Mouse (Mus musculus) thymus, postnatal 14 days (tissue): ENCODE measurements around the gene Cav1.

Source experiments
- DNase-seq: peaks from one replicate; pipeline ENCODE4 v3.0.0; 2021

The Cav1 gene

DNA sequence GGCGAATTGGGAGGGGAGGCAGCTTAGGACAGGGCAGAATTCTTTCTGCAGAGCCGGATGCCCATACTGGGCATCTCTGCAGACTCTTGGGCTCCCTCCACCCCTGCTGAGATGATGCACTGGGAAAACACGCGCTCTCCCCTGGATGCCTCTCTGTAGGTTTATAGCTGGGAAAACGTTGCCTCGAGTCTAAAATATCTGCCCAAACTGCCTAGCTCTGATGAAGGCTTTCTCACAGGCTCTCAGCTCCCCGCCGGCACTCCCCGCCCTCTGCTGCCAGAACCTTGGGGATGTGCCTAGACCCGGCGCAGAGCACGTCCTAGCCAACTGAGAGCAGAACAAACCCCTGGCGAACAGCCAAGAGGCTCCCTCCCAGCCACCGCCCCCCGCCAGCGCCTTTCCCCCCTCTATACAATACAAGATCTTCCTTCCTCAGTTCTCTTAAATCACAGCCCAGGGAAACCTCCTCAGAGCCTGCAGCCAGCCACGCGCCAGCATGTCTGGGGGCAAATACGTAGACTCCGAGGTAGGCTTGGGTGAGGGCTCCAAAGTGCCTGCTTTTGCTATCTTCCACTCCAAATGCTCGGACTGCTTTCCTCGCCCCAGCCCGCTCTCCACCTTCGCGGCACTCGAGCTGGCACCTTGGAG lies at the start of gene Cav1:
Cav1 (plus strand) TSS at position 382 of the 648 bp plus-strand sequence.
- no peak for DNase-seq

DNA sequence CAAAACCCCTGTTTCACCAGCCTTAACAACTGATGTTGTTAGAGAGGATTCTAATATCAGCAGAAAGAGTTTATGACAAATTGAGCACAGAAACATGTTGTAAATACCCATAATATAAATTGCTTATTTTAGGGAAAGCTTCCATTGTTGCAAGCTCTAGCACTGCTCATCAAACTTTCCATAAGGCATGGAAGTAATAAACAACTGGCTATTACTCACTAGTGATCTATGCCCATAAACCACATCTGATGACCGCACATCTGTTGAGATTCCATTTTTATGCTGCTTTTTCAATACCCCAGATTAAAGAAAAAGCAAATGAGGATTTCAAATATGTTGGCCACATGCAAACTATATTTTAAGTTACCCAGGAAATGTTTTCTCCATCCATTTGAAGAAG lies 48.0 kb upstream of the Cav1 start:
- DNase-seq, result no peak

DNA sequence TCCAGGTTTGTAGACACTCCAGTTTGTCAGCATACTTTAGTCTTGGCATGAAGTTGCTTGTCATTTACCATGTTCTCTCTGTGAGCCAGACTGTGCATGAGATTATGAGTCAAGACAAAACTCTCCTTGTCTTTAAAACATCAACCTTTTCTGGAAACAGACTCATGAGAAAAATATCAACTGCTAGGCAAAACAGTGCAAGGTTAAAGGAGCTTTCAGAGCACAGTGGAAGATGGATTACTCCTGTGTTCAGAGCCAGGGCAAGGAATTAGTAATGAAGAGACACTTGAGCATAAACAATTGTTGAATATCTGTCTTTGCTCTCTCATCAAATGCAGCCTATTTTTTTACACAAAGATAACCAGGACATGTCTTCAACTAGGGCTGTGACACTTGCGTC lies 47.2 kb upstream of the Cav1 start:
- no peak for DNase-seq

DNA sequence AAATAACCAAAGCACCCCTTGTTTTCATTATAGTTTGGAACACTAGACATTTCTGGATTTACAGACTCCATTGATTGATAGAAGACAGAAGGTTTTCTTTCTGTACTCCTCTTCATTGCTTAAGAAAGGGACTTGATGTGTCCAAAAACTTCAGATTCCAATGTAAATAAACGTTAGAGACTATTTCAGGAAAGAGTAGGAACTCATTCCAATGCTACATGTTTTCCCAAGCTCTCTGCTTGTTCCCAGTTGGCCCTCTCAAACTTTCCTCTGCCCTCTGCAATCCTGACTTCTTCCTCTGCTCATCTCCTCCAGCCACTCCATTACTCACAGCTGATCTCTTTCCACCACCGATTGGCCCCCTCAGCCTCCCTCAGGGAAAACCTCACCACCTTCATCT lies 43.3 kb upstream of the Cav1 start:
- no peak for DNase-seq

DNA sequence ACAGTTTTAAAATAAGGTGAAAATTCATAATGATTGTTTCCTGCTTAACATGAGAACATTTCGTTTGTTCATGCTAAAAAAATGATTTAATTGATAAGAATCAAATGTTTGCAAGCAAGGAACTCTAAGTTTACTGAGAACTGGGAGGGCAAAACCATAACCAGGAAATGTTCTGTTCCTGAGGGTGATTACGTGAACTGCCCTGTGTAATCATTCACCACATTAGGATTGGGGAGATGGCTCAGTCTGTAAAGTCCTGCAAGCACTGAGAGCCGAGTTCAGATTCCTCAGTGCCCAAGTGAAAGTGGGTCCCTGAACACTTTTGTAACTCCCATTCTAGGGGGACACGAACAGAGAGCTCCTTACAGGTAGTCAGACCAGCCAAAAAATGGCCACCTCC lies 41.1 kb upstream of the Cav1 start:
- DNase-seq, result no peak

DNA sequence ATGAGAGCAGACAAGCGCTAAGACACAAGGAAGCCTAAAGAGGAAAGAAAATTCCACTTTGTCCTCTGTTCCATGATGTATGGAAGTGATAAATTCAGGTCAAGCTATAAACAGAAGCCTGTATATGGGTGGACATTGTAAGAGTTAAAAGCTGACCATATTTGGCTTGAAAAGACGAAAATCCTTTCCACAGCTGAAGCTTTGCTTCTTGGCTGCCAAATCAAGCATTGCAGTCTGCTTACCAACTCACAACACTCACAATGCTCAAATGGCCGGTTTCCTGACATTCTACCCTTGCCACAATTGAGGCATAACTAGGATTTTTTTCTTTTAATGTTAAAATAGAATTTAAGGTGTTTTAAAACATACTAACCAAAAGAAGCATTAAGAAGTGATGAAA lies 39.7 kb upstream of the Cav1 start:
- no peak for DNase-seq

DNA sequence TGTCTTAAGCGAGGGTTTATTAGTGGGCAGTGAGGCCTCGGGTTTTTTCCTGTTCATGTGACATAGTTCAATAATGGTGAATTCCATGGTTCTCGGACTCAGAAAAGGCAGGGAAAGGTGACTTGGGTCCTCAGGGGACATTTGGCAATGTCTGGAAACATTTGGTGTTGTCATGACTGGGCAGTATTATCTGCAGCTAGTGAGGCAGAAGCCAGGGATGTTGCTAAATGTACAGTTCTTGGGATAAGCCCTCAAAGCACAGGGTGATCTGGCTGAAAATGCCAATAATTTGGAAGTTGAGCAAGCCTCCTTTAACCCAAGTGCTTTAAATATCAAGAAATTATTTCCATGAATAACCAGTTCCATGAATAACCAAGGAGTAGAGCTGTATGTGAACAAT lies 27.8 kb upstream of the Cav1 start:
- no peak for DNase-seq

DNA sequence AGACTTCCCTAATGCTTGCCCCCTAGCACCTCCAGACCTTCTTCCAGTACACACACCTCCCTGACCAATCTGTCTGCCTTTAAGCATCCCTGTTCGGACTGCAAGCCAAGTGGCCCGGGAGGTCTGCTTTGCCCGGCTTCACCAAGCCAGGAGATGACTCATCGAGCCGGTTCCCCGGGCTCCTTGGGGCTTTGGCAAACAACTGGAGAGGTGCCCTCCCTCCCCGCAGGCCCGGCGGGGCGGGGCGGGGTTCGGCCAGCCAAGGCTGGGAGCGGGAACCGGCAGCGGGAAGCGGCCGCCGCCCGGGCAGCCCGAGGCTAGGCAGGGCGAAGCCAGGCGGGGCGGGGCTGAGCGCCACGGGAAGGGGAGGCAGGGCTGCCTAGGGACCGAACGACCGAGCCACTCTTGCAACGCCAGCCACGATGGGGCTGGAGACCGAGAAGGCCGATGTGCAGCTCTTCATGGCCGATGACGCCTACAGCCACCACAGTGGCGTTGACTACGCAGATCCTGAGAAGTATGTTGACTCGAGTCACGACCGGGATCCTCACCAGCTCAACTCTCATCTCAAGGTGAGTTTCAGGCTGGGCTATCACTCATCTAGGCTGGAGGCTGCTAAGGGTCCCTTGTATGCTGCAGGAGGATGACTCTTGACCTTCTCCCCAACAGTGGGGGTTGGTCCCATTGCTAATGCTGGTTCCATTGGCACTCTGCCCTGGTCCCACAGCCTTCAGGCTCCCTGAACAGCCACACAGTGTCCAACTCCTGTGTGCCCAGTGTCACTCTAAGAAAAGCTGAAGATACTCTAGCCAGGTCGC lies 25.0 kb upstream of the Cav1 start, which contains the start of gene Cav2:
Cav2 (plus strand) TSS at position 247 of the 818 bp plus-strand sequence.
- DNase-seq, result peak; percentile 31

DNA sequence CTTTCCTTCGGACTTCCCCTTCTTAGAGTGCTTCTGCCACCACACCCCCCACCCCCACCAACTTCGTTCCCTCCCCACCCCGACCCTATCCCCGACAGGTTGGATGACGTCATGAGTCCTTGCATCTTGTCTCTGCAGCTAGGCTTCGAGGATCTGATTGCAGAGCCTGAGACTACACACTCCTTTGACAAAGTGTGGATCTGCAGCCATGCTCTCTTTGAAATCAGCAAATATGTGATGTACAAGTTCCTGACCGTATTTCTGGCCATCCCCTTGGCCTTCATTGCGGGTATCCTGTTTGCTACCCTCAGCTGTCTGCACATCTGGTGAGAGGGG lies 24.4 kb upstream of the Cav1 start:
- DNase-seq, result no peak

DNA sequence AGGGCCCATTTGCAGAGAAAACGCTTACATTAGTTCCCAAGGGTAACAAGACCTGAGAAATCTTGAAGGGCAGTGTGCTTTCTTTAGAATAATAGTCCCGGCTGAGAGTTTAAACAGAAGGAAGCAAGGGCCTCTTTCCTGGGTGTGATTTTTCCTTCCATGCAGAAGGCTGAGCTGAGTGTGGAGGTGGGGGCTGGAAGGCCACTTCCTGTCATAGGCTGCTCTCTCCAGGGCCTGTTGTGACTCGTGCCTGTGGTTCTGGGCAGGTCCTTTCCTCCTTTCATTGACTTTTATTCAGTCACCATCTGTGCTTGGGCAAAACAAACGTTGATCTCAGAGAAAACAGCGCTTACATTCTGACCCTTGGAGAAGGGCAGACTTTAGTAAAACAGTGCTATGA lies 24.0 kb upstream of the Cav1 start:
- peak; percentile 5 for DNase-seq

DNA sequence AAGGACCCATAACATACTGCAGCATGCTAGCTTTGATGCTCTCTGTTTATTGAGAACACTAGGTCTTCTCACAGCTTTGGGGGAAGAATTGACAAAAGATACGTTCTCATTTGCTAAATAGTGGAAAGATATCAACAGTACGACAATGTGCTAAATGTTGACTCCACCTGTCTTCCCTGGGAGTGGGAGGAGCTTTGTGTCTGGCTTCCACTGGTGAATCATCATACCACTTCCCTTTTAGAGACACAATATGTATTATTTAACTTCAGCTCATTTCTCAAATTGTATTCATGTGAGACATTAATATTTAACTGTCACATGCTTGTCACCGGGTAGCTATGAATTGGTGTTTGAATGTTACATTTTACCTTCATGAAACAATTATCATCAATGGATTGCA lies 22.3 kb upstream of the Cav1 start:
- DNase-seq, result no peak

DNA sequence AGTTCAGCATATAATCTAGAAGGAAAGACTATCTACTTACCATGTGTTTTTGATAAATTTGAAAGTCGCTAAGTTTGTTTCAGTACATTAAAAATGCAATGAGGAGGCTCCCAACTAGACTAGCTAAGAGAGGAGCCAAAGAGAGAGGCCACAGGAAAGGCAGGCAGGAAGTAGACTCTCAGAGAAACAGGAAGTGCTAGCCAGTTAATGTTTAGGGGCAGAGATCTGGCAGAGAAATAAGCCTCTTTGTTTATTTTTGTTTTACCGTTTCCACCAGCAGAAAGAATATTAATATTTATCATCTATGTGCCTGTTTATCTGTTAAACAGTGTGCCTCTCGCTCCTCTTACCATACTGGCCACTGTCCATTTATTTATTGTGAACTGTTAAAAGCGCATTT lies 19.8 kb upstream of the Cav1 start:
- no peak for DNase-seq

DNA sequence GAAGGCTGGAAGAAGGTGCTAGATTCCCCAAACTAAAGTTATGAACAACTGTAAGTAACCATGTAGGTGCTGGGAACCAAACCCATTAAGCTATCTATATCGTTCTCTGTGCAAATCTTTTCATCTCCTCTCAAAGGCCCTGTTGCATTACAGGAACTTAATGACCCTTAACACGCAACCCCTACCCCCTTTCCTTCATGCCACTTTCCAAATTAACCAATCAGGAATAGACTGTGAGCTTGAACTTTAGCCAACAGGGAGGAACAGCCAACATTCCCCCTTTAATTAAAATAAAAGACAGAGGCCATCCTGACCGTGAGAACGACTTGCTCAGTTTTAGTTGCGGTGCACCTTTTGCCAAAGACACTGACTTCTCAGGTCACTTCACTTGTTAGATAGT lies 11.0 kb upstream of the Cav1 start:
- no peak for DNase-seq

DNA sequence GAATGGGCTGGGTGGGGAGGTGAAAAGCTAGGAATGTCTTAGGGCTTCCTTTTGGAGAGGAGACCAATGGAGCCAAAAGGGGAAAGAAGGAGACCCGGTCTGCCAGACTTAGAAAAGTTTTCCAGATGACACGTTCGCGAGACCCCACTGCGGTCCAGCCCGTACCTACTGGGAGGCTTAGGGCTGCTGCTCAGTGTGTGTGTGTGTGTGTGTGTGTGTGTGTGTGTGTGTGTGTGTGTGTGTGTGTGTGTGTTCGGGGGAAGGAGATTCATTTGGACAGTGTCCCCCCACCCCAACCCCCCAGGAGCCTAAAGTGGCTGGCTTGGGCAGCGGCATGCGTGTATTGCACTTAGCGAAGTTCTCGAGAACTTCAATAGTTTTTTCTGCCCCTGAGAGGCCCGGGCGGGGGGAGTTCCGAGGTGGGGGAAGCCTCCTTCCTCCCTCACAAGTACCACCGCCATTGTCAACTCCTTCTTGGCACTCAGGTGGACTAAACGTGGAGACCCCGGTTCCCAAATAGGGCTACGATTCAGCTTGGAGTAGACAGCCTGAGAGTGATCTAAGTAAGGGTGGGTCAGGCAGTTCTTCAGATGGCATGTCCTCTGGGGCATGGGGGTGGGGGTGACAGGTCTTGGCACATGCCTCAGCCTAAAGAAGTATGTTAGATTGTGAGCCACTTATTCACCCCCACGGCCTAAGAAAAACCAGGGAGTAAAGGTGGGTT lies 629 bp downstream of the Cav1 start:
- DNase-seq, result peak; percentile 3

DNA sequence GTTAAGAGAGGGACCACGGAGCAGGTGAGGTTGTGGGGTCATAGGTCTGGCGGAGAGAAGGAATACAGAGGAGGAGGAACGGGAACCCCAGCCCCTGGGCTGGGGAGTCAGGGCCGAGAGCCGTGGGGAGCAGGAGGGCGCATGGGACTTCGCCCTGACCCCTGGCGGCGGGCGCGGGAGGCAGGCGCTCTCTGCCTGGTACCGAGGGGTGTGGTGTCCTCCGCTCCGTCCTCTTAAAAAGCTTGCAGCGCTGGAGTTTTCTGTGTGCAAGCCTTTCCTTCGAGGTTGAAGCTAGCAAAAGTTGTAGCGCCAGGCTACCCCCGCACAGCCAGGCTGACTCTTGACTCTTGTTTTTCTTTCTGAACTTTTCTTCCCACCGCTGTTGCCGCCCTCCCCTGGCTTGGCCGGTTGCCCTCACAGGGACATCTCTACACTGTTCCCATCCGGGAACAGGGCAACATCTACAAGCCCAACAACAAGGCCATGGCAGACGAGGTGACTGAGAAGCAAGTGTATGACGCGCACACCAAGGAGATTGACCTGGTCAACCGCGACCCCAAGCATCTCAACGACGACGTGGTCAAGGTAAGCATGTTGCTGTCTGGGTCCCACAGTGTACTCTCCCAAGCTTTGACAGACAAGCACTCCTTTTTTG lies 1.5 kb downstream of the Cav1 start:
- peak; percentile 48 for DNase-seq

DNA sequence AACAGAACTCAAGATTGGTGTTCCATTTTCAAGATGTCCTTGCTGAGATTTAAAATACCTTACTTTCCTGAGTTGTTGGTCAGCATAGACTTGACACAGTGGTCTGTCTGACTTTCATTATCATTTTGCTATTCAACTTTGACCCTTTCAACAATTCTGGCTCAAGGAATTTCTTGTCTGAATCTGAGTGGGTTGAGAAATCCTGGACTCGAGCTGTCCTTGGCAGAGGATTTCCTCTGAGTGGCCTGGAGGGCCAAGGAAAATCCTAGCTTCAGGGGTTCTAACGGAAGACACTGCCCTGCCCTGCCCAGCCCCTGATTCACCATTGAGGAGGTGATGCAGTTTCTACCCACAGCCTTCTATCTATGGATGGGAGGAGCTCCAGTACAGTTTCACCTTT lies 2.5 kb downstream of the Cav1 start:
- DNase-seq, result no peak

DNA sequence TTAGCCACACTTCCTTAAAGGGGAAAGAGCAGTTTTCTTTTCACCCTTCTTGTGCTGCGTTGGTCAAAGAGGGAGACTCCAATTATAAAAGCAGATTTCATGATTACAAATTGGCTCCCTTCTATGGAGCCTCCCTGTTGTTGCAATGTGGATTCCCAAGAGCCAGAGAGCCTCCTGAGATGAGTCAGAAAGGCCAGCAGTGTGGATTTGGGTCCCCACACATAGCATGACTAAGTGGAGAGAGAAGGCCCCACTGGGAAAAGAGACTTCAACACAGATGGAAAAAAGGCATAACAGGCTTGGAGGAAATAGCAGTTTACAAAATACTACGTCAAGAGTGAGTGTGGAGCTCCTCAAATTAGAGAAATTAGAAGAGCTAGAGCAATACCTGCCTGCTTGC lies 3.1 kb downstream of the Cav1 start:
- no peak for DNase-seq

DNA sequence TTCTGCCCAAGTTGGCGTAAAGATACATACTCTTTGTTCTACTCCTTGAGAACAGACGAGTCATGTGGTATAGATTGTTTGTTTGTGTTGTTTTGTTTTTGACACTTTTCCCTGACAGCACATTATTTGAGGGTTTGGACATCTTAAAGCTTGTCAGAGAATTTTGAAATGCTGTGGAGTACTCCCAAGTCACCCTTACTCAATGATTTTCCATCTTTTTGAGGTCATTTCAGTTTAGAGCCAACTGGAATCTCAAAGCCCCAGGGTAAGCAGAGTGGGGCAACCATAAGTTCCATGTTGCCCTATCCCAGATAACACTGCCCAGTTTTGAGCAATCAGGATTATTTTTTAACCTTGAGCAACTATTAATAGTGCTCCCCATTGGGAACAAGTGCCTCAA lies 8.1 kb downstream of the Cav1 start:
- DNase-seq, result no peak

DNA sequence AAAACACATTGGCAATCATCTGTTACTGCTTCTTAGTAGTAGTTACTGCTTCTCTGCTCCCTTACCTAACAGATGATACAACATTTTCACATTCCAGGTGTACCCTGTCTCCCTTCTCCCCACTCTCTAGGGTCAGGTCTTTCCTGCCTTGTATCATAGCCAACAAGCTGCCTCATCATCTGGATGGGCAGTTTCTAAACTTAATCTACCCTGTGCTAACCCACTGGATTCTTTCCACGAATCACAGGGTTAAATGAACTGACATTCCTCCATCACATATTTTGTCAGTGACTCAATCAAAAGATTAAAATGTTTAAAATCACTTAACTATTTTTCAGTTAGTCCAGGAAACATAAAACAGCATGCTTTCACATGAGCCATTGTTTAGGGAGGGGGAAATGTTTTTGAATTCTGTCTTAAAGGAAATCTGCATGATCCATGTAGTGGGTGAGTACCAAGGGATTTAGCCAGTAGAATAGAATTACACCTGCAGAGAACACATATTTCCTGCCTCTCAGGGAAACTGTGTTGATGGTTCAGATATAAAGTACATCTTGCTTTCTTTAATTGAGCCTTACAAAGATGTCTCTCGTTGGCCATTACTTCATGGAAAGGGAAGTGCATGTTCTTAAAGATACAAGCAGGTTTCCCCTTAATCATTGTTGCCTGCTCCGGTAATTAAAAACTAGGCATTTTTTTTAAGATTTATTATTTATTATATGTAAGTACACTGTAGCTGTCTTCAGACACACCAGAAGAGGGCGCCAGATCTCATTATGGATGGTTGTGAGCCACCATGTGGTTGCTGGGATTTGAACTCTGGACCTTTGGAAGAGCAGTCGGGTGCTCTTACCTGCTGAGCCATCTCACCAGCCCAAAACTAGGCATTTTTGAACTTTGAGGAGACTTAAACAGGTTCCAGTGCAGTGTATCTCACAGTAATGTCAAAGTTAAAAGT lies 8.8 kb downstream of the Cav1 start:
- DNase-seq, result no peak

DNA sequence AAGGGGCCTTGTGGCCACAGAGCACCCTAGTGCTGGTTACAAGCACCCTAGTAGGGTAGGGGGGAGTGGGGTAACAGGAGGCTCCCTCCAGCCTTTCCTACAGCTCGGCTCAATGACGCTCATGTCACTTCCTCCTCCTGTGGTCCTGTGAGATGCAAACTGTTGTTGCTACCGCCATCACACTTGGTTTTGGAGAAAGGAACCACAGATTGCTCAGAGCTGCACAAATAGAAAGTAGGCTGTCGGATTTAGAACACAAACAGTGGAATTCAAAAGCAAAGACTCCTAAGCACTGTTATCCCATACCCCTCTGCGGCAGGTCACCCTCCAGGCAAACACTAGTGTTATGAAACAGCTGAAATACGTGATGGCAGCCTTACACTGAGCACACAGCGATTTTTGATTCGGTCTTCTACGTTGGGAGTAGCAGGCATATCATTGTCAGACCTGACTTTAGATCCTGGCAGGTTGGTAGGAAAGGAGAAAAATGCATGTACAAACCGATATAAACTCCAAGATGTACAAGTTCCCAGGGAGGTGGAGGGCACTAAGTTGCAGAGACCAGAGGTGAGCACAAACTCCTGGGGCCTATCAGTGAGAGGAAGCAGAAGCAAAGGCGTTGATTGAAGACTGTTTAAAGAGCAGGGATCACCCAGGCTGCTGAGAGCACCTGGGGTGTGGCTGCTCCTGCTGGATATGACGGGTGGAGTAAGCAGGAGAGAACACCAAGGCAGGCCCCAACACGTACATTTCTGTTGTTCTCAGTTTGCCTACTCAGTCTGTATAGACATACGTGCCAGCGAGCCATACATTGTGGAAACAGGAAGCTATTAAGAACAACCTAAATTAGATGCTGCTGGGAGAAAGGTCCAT lies 10.4 kb downstream of the Cav1 start:
- no peak for DNase-seq

DNA sequence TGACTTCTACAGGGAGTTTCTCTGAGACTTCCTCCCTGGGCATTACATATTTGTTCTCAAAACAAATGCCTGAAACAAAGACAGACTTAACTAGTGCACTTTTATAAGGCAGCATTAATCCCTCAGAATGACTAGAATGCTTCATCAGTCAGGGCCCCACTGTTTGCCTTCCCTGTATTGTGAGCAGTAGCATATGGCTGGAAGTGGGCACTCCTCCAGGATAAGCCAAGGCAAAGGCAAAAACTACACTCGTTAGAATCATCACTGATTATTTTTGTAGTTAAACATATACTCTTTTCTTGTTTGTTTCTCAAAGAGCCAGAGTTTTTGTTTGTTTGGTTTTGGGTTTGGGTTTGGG lies 11.0 kb downstream of the Cav1 start:
- no peak for DNase-seq
